Mouse (Mus musculus): Measurements from ENCODE around the gene Slc46a3.
"Not testable (repeated sequence)": the region's sequence is repeated elsewhere in the genome, so short reads cannot be mapped to it uniquely, and the experiment has no call there.

Slc46a3 gene

DNA sequence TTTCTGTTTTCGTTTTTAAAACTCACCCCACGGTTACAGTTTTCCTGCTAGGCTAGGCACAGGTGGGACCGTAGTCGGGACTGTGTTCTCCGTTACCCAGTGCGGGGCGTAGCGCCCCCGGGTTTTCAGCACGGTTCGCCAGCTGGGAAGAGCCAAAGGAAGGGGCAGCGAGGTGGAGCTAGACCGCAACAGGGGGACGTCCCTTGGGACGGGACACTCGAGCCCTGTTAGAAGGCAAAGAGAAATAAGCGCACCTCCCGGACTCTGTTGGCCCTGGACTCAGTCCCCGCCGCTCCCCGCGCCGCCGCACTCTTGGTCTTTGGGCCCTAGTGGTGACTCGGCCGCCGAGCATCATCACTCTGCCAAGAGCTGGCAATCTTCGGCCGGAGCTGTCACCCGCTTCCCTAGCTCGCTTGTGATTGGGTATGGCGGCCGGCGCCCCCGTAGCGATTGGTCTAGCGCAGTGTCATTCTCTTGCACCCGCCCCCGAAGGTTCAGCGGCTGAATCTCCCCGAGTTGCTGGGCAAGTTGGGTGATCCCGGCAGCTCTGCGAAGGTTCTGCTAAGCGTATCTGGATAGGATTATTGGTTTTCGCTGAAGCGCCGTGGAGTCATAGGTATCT lies at the start of gene Slc46a3:
Gene Slc46a3, minus strand, starts transcription at position 361 of the 622 bp plus-strand sequence.
- DNase-seq (ENCODE audit: low spot score in 2 of 2): peak; percentile 86 to 90

DNA sequence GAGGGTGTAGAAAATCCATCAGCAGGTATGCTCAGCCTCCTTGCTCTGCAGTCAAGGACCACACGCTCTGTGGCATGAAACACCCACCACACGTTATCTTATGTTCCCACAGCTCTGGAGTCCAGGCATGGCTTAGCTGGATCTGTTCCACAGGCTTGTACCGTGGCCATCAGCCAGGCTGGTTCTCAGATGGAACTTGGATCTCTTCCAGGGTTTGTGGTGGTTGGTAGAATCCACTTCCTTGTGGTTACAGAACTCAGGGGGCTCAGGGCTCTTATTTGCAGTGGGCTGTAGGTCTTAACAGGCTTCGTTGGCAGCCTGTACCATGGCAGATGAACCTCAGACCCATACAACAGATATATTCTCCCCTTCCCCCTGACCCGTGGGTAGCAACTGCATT lies 44.6 kb upstream of the Slc46a3 start:
- DNase-seq (ENCODE audit: low spot score in 2 of 2): no peak

DNA sequence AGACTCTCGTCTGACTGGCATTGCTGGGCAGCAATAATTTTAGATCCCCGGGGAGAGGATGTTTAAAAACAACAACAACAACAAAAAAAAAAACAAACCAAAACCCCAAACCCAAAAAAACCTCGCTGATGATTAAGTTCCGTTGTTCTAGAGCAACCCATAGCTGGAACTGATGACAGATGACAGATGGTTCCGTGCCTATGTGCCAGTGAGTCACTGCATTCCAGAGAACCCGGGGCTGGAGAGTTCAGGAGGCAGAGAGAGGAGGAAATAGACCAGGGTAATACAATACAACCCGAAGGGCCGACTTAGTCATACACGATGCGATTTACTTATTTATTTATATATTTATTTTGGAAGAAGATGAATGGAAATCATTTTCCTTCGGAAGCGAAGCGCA lies 40.5 kb upstream of the Slc46a3 start:
- DNase-seq (ENCODE audit: low spot score in 2 of 2): no peak

DNA sequence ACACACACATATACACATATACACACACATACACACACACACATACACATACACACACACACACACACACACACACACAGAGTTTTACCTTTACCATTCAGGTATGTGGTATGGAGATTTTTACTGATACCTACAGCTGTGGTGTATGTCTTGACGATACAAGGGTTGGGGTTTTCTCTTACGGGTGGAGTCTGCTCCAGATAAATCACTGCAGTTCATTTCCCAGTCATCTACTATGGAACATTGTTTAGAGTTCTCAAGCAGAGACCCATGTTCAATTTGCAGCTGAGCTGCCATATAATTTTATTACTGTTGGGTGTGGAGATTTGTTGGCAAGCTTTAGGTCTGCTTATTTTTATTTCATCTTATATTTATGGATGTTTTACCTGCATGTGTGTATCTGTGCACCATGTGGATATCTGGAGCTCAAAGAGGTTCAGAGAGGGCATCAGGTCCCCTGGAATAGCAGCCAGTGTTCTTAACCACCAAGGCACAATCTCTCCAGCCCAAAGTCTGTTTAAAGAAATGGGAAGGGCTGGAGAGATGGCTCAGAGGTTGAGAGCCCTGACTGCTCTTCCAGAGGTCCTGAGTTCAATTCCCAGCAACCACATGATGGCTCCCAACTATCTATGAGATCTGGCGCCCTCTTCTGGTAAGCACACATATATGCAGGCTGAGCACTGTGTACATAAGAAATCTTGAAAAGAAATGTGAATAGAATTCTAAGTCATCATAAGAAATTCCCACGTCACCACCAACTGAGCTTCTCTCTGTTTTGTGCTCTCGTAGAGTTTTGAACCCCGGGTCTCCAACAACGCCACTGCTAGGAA lies 34.3 kb upstream of the Slc46a3 start:
- DNase-seq (ENCODE audit: low spot score in 2 of 2): no peak

DNA sequence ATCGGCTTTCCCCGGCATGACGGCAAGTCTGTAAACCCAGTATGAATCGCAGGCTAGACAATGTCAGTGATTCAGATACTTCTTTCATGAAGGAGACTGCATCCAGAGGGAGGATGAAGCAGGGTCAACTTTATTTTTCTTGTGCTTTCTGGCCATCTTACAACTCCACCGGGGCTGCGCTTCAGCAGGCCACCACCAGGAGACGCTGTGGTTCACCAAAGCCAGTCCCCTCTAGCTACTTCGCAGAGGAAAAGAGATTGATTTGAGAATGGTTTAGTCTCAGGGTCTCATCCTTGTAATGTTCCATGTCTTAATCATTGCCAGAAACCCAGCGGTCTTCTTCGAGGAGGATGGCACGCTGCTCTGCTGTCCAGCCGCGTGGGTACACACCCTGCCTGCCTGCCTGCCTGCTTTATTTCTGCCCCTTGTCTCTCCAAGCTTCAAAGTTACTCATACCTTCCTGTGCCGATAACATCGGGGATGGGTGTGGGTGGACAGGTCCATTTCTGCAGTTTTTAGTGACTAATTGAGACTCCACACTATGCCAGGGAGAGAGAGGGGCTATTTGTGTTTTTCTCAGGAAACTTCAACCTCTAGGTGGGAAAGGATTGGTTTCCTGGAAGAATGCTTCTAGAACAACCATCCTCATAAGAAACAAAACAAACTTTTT lies 31.5 kb upstream of the Slc46a3 start:
- DNase-seq (ENCODE audit: low spot score in 2 of 2): no peak

DNA sequence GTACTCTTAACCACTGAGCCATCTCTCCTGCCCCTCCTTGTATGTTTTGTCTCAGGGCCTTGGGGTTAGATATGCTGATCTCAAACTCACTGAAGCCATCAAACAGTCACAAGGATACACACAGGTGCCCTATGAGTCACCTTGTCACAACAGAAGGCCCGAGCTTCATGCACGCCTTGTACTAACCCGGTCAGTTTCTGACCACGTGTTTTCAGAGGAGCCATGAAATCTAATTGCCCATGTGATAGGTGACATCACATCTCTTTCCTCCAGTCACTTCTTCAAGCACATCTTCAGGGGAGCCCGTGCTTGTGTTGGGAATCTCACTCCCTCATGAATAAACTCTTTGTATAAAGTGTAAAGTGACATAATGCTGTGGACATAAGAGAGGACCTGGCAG lies 30.0 kb upstream of the Slc46a3 start:
- DNase-seq (ENCODE audit: low spot score in 2 of 2): no peak

DNA sequence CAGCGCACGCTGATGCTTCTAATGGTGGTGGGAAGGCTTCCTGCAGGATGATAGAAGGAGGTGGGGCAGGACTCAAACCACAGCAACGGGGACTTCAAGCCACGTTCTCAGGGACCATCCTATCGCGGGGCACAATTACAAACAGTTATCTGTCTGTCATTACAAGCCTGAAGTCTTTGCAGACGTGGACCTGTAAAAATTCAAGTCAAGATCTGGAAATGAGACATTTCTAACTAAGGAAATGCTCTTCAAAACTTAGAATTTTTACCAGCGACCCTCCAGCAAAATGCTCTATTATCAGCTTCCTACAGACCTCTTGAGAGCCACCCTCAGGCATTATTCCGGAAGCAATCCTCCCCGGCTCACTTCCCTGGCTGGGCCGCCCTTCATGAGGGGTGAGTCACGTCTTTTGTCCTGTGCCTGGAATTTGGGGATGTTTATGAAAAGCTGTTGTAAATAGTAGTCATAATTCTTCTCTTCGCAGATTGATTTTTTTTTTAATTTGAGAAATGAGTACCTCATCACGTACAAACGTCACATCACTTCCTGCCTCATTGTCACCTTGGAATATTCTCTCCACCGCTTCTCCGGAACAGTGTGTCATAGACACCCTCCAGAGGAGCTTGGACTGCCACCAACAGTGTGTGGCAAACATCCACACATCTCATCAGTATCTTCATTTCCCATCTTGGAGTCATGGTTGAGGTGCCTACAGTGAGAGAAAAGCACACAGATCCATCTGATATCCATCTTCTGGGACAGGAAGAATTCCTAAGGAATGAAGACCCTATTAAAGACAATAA lies 23.6 kb upstream of the Slc46a3 start:
- no peak for DNase-seq (ENCODE audit: low spot score in 2 of 2)

DNA sequence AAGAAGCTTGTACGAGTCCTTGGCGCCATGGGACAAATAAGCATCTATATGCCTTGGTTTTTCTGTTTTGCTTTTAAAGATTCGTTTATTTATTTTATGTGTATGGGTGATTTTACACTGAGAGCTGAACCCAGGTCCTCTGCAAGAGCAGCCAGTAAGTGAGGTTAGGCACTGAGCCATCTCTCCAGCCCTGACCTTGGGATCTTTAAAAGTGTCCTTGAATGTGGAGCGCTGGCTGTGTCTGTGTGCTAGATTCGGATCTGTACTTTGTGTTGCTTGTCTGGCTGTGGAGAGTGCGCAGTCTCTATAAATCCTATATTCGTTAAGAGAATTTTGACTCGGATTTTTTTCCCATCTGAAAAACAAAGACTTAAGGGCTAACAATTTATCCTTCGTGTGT lies 21.6 kb upstream of the Slc46a3 start:
- DNase-seq (ENCODE audit: low spot score in 2 of 2): no peak

DNA sequence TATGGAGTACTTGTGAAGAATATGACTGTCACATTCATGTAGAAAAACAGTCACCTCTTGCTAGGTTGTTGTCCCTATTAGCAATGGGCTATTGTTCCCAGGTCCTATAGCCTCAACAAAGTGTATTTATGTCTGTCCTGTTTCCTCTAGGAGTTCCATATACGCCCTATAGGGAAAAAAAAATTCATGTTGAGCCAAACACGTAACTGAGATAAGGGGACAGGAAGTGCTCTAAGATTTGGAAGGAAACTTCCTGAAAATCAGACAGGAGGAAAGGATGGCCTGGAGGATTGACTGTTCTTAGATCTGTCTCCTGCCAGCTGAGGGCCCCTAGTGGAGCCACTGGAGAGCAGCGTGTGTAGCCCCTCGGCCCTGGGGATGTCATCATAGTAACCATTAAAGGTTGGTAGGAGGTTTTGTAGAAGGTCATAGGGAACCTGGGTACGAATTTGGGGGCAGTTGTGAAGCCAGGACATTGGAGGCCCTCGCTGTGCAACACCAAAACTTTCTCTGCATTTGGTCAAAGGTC lies 20.5 kb upstream of the Slc46a3 start:
- DNase-seq (ENCODE audit: low spot score in 2 of 2): no peak

DNA sequence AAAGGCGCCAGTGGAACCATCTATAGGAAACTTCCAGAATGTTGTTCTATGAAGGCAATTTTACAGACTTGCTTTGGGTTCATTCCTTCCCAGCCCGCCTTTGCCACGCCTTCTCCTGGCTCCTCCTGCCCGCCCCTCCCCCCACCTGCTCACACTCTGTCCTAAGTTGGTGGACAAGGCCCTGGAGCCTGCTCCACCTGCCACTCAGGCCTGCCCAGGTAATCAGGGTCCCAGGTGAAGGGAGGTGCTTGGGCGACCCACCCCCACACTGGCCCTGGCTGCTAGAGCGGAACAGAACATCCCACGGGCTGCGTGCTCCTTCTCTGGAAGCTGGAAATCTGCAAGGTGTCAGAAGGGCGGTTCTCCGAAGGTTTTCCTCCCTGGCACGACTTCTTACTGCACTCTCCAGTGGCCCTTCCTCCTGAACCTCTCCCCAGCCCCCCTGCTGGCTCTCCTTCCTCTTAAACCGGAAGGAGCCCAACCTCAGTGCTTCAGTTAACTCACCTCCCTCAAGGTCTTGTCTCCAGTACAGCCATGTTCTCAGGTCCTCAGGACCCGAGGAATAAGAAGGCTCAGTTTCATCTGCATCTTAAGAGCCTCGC lies 18.7 kb upstream of the Slc46a3 start:
- DNase-seq (ENCODE audit: low spot score in 2 of 2): no peak

DNA sequence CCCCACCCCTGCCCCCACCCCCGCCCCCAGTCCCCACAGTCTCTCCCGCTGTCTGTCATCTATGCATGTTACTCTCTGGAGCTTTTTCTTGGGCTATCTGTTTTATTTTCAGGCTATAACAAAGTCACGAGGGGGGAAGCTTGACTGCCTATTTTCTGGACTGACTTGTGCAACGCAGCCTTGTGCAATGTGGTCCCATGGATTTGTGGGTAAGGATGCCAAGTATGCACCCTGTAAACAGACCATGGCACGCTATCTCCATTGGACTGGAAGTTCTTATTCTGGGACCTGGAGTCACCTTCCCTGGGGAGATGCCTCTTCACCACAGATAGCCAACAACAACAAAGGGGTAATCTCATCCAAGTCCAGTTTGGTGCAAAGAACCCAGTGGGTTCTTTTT lies 17.1 kb upstream of the Slc46a3 start:
- no peak for DNase-seq (ENCODE audit: low spot score in 2 of 2)

DNA sequence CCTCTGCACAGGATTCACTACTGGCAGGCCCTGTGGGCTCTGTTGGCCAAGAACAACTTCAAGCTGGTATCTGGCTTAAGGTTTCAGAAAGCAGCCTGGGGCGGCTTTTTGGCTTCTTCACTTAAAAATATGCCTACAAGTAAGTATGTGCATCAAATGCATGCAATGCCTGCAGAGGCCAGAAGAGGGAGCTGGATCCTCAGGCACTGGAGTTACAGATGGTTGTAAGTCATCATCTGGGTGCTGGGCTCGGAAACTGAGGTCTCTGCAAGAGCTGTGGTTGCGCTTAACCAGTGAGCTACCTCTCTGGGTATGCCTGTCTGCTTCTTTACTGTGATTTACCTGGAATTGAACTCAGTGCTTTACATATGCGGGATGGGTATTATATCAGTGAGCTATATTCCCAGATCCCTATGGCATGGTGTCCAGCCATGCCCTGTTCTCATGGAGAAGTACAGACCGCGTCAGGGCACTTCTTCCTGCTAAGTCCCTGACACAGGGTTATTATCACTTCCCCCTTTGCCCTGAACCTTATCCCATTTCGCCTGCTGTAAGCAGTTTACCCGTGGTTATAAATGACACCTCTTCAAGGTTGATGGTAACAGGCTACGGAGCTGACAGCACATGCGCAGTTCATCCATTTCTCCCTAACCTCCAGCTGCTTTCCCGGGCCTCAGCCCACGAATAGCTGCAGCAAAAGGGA lies 16.3 kb upstream of the Slc46a3 start:
- DNase-seq (ENCODE audit: low spot score in 2 of 2): no peak

DNA sequence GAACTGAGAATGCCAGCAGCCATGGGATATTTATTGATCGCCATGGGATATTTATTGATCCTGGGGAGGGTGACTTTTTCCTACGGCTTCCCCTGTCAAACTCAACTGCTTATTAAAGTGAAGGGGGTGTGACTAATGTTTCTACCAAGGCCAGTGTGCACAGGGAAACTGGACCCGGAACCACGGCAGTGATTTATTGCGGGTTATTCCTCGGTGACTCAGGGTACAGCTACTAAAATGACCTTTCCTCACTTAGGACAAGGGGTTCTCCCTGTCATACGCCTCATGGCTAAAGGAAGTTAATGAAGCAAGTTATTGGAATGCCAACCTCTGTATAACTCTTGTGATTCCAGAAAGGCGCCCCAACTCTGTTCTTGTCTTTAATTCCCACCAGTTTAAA lies 13.2 kb upstream of the Slc46a3 start:
- DNase-seq (ENCODE audit: low spot score in 2 of 2): no peak

DNA sequence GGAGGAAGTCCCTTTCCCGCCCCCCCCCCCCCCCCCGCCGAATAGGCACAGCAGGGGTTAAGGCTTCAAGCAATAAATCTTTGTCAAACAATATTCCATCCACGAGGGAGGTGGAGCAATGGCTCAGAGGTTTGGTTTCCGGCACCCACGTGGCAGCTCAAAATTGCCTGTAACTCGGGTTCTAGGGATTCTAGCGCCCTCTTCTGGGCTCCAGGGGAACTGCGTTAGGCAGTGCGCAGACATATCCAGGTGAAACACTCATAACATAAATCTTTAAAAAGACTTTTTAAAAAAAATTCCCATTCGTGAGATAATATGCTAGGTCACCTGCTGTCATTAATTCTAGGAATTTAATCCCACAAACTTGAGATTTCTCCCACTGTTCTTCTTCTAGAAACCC lies 12.5 kb upstream of the Slc46a3 start:
- DNase-seq (ENCODE audit: low spot score in 2 of 2): no peak

DNA sequence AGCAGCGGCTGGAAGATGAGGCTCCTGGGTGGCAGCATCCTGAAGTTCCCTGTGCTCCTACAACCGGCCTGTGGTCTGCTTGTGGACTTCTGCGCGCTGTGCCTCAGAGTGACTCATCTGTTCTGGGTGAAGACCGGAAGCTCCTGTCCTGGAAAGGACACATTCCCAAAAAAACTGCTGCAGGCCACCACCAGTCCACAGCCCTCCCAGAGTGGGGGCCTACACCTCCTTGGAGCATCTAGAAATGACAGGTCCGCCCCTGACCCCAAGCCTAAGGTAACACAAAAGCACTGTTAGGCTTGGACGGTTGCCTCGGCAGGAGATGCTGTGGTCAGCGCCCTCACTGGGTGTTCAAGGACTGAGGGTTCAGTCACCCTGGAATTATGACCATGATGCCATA lies 8.6 kb upstream of the Slc46a3 start:
- DNase-seq (ENCODE audit: low spot score in 2 of 2): no peak

DNA sequence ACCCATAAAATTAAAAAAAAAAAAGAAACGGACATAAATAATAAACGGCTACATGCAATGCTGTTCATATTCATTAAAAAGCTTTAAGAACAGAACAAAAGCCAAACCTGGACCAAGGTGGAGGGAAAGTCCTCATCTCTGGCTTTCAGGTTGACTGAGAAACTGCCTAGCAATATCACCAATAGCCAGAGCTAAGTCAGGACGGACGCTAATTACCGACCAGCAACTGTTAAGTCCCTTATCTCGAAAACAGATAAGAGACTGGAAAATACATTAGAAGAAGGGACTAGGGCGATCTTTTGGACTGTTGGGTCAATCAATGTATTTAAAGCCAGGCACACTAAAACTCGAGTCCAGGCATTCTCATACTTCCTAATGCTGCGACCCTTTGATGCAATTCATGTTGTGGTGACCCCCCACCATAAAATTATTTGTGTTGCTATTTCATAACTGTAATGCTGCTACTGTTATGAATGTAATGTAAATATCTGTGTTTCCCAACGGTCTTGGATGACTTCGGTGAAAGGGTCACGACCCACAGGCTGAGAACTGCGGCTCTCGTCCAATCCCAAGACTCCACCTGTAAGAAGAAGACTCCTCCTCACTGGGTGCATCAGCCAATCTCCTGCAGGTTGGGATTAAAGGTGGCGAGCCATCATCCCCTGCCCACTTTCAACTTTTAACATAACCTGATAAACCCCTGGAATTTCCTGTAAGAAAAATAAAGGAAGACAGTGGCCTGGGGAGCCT lies 7.6 kb upstream of the Slc46a3 start:
- DNase-seq (ENCODE audit: low spot score in 2 of 2): no peak

DNA sequence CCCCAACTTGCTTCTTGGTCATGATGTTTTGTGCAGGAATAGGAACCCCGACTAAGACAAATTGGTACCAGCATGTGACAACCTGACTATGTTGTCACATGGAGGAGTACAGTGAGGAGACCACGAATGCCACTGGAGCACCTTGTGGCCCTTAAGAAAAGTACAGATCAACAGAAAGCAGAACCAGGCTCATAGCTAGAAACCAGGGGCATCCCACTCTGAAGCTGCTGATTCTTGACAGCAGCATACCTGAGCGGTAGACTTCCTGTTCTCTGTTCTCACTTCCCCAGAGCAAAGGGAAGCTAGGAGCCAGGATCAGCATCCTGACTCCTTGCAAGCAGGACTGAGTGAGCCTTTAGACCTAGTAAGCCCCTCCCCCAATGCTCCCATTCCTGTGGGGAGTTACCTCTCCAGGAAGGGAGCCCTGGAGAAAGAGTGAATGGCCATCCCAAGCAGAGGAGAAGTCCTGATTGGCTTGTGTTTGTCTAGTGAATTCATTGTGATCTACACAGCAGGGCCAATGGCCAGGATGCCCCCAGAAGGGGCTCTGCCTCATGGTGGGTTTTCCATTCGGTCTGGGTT lies 4.4 kb upstream of the Slc46a3 start:
- DNase-seq (ENCODE audit: low spot score in 2 of 2): no peak

DNA sequence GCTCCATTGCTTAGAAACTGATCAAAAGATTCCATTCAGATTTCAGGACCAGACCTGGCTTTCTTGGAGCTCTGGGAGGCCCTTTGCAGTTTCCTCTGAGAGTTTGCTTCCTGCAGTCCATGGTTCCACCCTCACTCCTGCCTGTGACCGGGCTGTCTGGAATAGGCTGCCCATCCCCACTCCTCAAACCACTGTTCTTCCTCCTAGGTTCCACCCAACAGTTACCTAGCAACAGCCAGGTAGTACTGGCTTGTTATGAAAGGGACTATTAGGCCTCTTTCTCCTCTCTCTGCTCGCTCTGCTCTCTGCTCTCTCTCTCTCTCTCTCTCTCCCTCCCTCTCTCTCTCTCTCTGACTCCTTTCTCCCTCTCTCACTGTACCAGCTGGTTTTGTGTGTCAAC lies 3.6 kb upstream of the Slc46a3 start:
- no peak for DNase-seq (ENCODE audit: low spot score in 2 of 2)

DNA sequence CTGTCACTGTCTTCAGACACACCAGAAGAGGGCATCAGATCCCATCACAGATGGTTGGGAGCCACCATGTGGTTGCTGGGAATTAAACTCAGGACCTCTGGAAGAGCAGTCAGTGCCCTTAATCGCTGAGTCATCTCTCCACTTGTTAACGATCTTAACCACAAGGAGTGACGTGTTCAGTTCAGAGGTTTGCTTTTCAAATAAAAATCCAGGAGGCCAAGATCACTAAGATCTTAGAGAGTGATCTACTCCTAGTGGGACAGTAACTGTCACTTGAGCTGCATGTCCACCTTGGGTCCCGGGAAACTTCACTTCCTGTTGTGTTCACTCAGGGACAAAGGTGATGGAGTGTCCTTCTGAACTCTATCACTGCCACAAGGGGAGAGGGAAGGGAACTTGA lies 1.9 kb upstream of the Slc46a3 start:
- not testable (repeated sequence) for DNase-seq (ENCODE audit: low spot score in 2 of 2)

All from frontal cortex, postnatal 10 days (tissue).